Mouse (Mus musculus) liver, embryonic 15.5 days (tissue): ENCODE measurements around the gene Unc79. TPM values are rescaled to one million over a fixed set of nuclear protein-coding genes. Genes with fewer than 3 reads are reported as not detected.

Experiments used
- ATAC-seq: fragments of 200-750 bp; cut with Nextera tagmentation; 2 replicates; pipeline ENCODE4 v1.8.0; 2017; ENCODE audit warnings: moderate number of reproducible peaks, mild to moderate bottlenecking, moderate library complexity; ENCODE audit not compliant: insufficient read depth
- H3K27ac ChIP-seq: fragments of 300-500 bp; sonication (generic); replicated peaks from 2 replicates; pipeline ENCODE4 v1.5.1; 2015; ENCODE audit warnings: mild to moderate bottlenecking, inconsistent platforms
- H3K27me3 ChIP-seq: fragments of 300-500 bp; sonication (generic); 2 replicates; pipeline ENCODE4 v1.6.1; 2015; ENCODE audit warnings: mild to moderate bottlenecking, inconsistent platforms
- H3K36me3 ChIP-seq: fragments of 300-500 bp; sonication (generic); replicated peaks from 2 replicates; pipeline ENCODE4 v1.6.1; 2015; ENCODE audit warnings: moderate library complexity, mild to moderate bottlenecking, inconsistent platforms
- H3K4me1 ChIP-seq: fragments of 300-500 bp; sonication (generic); replicated peaks from 2 replicates; pipeline ENCODE4 v1.6.1; 2015; ENCODE audit warnings: inconsistent platforms
- H3K4me2 ChIP-seq: fragments of 300-500 bp; sonication (generic); 2 replicates; pipeline ENCODE4 v1.6.1; 2015; ENCODE audit warnings: moderate library complexity, mild to moderate bottlenecking, inconsistent platforms
- H3K4me3 ChIP-seq: fragments of 300-500 bp; sonication (generic); replicated peaks from 2 replicates; pipeline ENCODE4 v1.5.1; 2015; ENCODE audit warnings: mild to moderate bottlenecking, inconsistent platforms
- H3K9ac ChIP-seq: fragments of 300-500 bp; sonication (generic); 2 replicates; pipeline ENCODE4 v1.6.1; 2015; ENCODE audit warnings: moderate library complexity, mild to moderate bottlenecking, inconsistent platforms
- H3K9me3 ChIP-seq: fragments of 300-500 bp; sonication (generic); replicated peaks from 2 replicates; pipeline ENCODE4 v1.6.1; 2016; ENCODE audit warnings: inconsistent platforms
- WGBS: fragments of 180-500 bp; shearing (Covaris S2); methylation state at CpG from one replicate; pipeline ENCODE4 v1.1.7; 2015; ENCODE audit warnings: mixed read lengths; ENCODE audit not compliant: insufficient replicate concordance; 5-methylcytosine and 5-hydroxymethylcytosine counted together
- polyA plus RNA-seq: library from polyadenylated mRNA; unstranded; fragments of >200 nt; fragmentation: Nextera tagmentation; extraction: Ambion mirVana; gene quantifications from 2 replicates; pipeline ENCODE4 v1.2.1, GENCODE M21; 2015

The Unc79 gene
- polyA plus RNA-seq, 1 experiment from 2014 or later, result 0.01 TPM

GRCm38 (mm10) chr12:102960051-102960775, 11.6 kb downstream of the Unc79 start:
- H3K27ac ChIP-seq, result no peak overlapping the region
- ATAC-seq, result no peak
- H3K9me3 ChIP-seq, result no peaks in the 10 kb centered on the region
- WGBS, result 68% methylated on average over 7 of the region's 7 CpGs
- H3K4me1 ChIP-seq, result no peaks in the 10 kb centered on the region
- H3K27me3 ChIP-seq, result no peaks in the 10 kb centered on the region
- no peak overlapping the region for H3K9ac ChIP-seq
- H3K36me3 ChIP-seq, result no peaks in the 10 kb centered on the region
- H3K4me3 ChIP-seq, result no peak overlapping the region
- H3K4me2 ChIP-seq, result no peak overlapping the region

- Histone ChIP-seq H3K9me3 (no peaks in the 10 kb centered on the region), H3K9ac (no peak overlapping the region), H3K27ac (no peak overlapping the region), H3K27me3 (no peaks in the 10 kb centered on the region), H3K4me1 (no peaks in the 10 kb centered on the region), H3K4me3 (no peak overlapping the region), H3K36me3 (no peaks in the 10 kb centered on the region), H3K4me2 (no peak overlapping the region)
- 45% methylated on average over 3 of the region's 3 CpGs for WGBS
- ATAC-seq, result no peak
Measured at GRCm38 (mm10) chr12:102961066-102961465, 12.4 kb downstream of the Unc79 start.

GRCm38 (mm10) chr12:102964486-102964885, 15.8 kb downstream of the Unc79 start:
- no peaks in the 10 kb centered on the region for H3K27me3 ChIP-seq
- no peaks in the 10 kb centered on the region for H3K9me3 ChIP-seq
- no peak overlapping the region for H3K4me3 ChIP-seq
- H3K4me2 ChIP-seq, result no peak overlapping the region
- WGBS, result 70% methylated on average over 3 of the region's 3 CpGs
- no peak overlapping the region for H3K27ac ChIP-seq
- H3K36me3 ChIP-seq, result no peaks in the 10 kb centered on the region
- ATAC-seq, result no peak
- no peak overlapping the region for H3K9ac ChIP-seq
- H3K4me1 ChIP-seq, result no peaks in the 10 kb centered on the region

- WGBS, result 45% methylated on average over 4 of the region's 4 CpGs
- H3K4me3 ChIP-seq, result no peak overlapping the region
- H3K4me1 ChIP-seq, result no peaks in the 10 kb centered on the region
- H3K9ac ChIP-seq, result no peak overlapping the region
- H3K27ac ChIP-seq, result no peak overlapping the region
- H3K27me3 ChIP-seq, result no peaks in the 10 kb centered on the region
- ATAC-seq, result no peak
- H3K9me3 ChIP-seq, result no peaks in the 10 kb centered on the region
- H3K4me2 ChIP-seq, result no peak overlapping the region
- H3K36me3 ChIP-seq, result no peaks in the 10 kb centered on the region
Measured at GRCm38 (mm10) chr12:102980584-102980983, 31.9 kb downstream of the Unc79 start.

GRCm38 (mm10) chr12:102981543-102981942, 32.9 kb downstream of the Unc79 start:
- no peak for ATAC-seq
- Histone ChIP-seq H3K27me3 (no peaks in the 10 kb centered on the region), H3K4me3 (no peak overlapping the region), H3K4me2 (no peak overlapping the region), H3K9me3 (no peaks in the 10 kb centered on the region), H3K9ac (no peak overlapping the region), H3K4me1 (no peaks in the 10 kb centered on the region), H3K36me3 (no peaks in the 10 kb centered on the region), H3K27ac (no peak overlapping the region)
- WGBS, result 79% methylated on average over 3 of the region's 3 CpGs

- Histone ChIP-seq H3K27ac (no peak overlapping the region), H3K36me3 (no peaks in the 10 kb centered on the region), H3K9ac (no peak overlapping the region), H3K4me1 (no peaks in the 10 kb centered on the region), H3K27me3 (no peaks in the 10 kb centered on the region), H3K4me3 (no peak overlapping the region), H3K9me3 (no peaks in the 10 kb centered on the region), H3K4me2 (no peak overlapping the region)
- no peak for ATAC-seq
Measured at GRCm38 (mm10) chr12:102985401-102985800, 36.7 kb downstream of the Unc79 start.

- Histone ChIP-seq H3K27me3 (no peaks in the 10 kb centered on the region), H3K4me2 (no peak overlapping the region), H3K9me3 (no peaks in the 10 kb centered on the region), H3K27ac (no peak overlapping the region), H3K4me3 (no peak overlapping the region), H3K4me1 (no peaks in the 10 kb centered on the region), H3K36me3 (no peaks in the 10 kb centered on the region), H3K9ac (no peak overlapping the region)
- ATAC-seq, result no peak
- WGBS, result 60% methylated on average over 6 of the region's 6 CpGs
Measured at GRCm38 (mm10) chr12:102987736-102988135, 39.1 kb downstream of the Unc79 start.

- Histone ChIP-seq H3K4me1 (no peaks in the 10 kb centered on the region), H3K9ac (no peak overlapping the region), H3K4me2 (no peak overlapping the region), H3K4me3 (no peak overlapping the region), H3K27ac (no peak overlapping the region), H3K27me3 (no peaks in the 10 kb centered on the region), H3K9me3 (no peaks in the 10 kb centered on the region), H3K36me3 (no peaks in the 10 kb centered on the region)
- no peak for ATAC-seq
- WGBS, result 37% methylated on average over 4 of the region's 4 CpGs
Measured at GRCm38 (mm10) chr12:103008491-103008890, 59.8 kb downstream of the Unc79 start.

GRCm38 (mm10) chr12:103018161-103018560, 69.5 kb downstream of the Unc79 start:
- H3K9me3 ChIP-seq, result no peaks in the 10 kb centered on the region
- H3K9ac ChIP-seq, result no peak overlapping the region
- H3K36me3 ChIP-seq, result no peaks in the 10 kb centered on the region
- no peak overlapping the region for H3K27ac ChIP-seq
- no peaks in the 10 kb centered on the region for H3K4me1 ChIP-seq
- ATAC-seq, result no peak
- H3K4me2 ChIP-seq, result no peak overlapping the region
- H3K4me3 ChIP-seq, result no peak overlapping the region
- 76% methylated on average over 12 of the region's 12 CpGs for WGBS
- H3K27me3 ChIP-seq, result no peaks in the 10 kb centered on the region

GRCm38 (mm10) chr12:103036692-103037091, 88.0 kb downstream of the Unc79 start:
- no peak overlapping the region for H3K27ac ChIP-seq
- H3K9ac ChIP-seq, result no peak overlapping the region

GRCm38 (mm10) chr12:103039332-103039731, 90.7 kb downstream of the Unc79 start:
- H3K36me3 ChIP-seq, result no peaks in the 10 kb centered on the region
- H3K9me3 ChIP-seq, result no peaks in the 10 kb centered on the region
- no peak for ATAC-seq
- H3K4me3 ChIP-seq, result no peak overlapping the region
- H3K4me2 ChIP-seq, result no peak overlapping the region
- no peaks in the 10 kb centered on the region for H3K27me3 ChIP-seq
- no peak overlapping the region for H3K27ac ChIP-seq
- 55% methylated on average over 10 of the region's 10 CpGs for WGBS
- H3K4me1 ChIP-seq, result no peaks in the 10 kb centered on the region
- no peak overlapping the region for H3K9ac ChIP-seq

More at GRCm38 (mm10) chr12:103036692-103037091, 88.0 kb downstream of the Unc79 start:
- WGBS, result 14% methylated on average over 5 of the region's 5 CpGs
- Histone ChIP-seq H3K27me3 (no peaks in the 10 kb centered on the region), H3K4me1 (no peaks in the 10 kb centered on the region), H3K36me3 (no peaks in the 10 kb centered on the region), H3K4me3 (no peak overlapping the region), H3K4me2 (no peak overlapping the region), H3K9me3 (no peaks in the 10 kb centered on the region)
- ATAC-seq, result no peak

- Histone ChIP-seq H3K9ac (no peak overlapping the region), H3K27ac (no peak overlapping the region), H3K4me2 (no peak overlapping the region), H3K4me1 (no peaks in the 10 kb centered on the region), H3K27me3 (no peaks in the 10 kb centered on the region), H3K9me3 (no peaks in the 10 kb centered on the region), H3K36me3 (no peaks in the 10 kb centered on the region), H3K4me3 (no peak overlapping the region)
- ATAC-seq, result no peak
- 62% methylated on average over 2 of the region's 2 CpGs for WGBS
Measured at GRCm38 (mm10) chr12:103040136-103040535, 91.5 kb downstream of the Unc79 start.
